Mouse (Mus musculus) hindlimb bud, embryonic 11.5 days (tissue): Measurements from ENCODE around the gene Apmap.

Experiments used
- DNase-seq: peaks from one replicate; pipeline ENCODE4 v3.0.0-alpha.2; 2012; ENCODE audit warnings: low read depth, low spot score; ENCODE audit errors: extremely low spot score

Gene Apmap

DNA sequence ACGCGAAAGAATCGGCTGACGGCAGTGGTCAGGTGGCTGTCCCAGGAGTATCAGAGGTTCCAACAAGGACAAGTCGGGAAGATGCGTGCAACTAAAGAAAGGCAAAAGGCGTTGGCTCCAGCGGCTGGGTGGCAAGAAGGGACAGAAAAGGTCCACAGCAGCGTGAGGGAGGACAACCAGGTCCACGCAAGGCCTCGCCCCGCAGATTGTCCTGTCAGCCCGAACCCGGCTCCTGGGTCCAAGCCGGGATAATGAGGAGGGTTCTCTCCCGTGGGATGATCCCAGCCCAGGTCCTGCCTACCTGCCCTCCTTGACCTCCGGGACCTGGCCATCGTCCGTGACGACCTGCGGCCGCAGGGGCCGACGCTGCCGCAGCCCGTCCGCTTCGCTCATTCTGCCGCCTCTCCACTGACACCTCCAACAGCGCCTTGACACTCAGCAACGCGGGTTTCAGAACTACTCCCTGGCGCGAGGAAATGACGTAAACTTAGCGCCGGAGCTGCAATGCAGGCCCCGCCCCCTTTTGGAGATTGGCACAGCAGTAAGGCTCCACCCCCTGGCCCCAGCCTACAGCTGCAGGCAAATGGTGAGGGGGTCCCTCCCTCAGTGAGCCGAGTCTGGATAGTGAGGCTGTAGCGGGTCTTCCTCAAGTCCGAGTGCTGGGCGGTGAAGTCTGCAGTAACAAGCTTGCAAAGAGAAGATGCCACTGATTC, at the start of gene Apmap:
TSS of gene Apmap (minus strand) at position 481 of the 713 bp plus-strand sequence.
- peak; percentile 85 for DNase-seq

DNA sequence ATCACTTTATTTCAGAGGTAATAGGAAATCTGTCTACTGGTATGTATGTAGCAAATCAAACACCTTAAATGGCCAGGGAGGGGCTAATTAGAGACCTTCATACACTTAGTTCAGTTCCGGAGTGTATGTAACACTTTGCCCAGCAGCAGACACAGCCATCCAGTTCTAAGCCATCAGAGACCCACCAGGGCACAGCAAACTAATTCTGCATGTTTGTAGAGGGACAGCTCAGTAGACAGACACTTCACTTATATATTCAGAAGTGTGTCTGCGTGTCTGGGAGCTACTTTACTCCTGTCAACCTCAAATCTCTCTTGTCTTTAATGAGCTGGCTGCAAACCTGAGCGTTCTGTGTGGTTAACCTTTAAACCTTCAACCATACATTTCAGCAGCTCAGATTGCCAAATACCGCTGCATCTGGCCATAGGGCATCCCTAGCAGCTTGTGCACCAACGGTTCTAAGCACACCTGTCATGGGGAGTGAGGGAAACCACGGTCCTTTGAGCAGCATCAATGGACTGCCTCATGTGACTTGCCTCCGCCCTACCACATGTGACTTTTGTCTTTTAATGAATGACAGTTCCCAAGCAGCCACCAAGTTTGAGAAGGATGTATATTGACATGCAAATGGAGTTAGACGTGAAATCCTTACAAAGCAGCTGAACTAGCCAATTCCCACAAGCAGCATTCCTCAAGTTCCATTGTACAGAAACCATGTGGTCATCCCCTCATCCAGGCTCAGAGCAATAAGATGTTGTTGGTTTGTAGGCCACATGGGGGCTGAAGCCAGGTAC, 48.8 kb upstream of the Apmap start:
- no peak for DNase-seq

DNA sequence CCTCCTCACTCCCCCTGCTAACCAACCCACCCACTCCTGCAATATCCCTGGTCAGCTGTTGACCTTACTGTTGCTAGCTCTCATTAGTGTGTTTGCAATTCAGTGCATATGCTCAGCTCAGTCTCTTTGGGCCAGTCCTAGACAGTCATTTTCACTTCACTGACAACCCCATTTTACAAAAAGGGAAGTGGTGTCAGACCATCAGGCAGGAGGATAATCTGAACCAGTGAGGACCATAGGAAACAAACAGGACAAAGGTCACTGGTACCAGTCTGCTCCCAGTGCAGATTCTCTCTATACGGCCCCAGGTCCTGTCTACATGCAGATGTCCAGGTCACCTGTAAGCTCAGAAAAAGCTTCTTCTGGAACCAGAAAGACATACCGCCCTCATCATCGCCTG, 47.7 kb upstream of the Apmap start:
- DNase-seq, result no peak

DNA sequence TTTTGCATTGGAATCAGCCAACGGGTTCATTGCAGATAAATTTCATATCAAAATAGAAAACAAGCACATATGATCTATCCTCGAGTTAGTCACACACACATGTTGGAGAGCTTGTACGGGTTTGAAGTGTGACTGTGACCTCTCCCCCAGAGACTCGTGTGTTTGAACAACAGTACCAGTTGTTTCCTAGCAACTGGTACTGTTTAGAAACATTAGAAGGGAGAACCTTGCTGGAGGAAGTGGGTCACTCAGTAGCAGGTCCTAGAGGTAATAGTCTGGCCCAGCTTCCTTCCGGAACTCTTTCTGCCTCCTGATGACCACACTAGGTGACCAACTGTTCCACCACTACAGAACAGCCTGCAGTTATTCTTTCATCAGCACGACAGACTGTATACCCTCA, 46.9 kb upstream of the Apmap start:
- DNase-seq, result no peak

DNA sequence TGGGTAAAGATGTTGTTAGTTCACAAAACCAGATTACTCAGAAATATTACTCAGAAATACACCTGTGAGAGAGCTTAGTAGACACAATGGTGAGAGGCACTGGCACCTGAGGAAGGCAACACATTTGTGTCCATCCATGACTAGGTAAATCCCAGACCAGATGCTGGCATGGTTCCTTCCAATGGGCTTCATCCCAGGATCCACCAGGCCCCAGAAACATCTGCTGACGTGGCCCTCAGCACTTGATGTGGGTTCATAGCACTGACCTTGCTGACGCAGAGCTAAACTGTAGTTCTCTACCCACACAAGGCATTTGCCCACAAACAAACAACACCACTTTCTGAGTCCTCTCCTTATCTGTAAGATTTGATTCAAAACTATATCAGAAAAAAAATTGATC, 46.4 kb upstream of the Apmap start:
- no peak for DNase-seq

DNA sequence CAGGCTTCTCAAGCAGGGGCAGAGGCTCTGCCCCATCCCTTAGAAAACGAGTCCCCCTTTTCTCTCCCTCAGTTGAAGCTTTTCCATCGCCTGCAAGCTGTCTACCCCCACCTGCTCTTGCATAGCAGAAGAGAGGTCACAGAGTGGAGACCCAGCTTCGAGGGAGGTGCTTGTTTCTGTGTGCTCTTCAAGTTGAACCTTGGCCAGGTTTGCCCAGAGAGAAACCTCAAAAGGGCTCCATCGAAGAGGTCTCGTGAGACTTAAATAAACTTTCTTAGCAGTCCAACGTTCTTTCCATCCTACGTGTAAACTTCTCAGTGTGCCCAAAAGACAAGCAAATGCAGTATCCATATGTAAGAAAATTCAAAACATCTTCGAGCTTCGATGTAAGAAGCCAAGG, 43.0 kb upstream of the Apmap start:
- DNase-seq, result no peak

DNA sequence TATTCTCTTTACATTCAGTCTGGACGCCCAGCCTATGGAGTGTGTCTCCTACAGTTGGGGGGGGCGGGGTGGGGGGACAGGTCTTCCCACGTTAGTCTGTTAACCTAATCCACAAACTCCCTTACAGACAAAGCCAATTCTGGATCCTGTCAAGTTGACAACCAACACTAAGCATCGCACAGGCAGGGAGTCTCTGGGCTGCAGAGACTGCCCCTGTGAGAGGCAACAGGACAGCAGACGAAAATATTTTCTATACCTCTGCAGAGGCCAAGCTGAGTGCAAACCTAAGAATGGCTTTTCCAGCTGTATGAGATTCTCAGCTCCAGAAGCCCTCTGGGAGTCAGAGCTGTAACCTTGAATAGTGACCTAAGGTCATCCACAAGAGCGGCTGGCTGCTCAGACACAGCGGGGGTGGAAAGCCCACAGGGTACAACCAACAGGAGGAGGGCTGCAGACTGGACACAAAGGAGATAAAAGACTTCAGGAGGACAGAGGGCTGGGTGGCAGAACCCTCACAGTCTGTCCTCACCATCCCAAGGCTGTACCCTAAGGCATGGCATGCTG, 42.2 kb upstream of the Apmap start:
- no peak for DNase-seq

DNA sequence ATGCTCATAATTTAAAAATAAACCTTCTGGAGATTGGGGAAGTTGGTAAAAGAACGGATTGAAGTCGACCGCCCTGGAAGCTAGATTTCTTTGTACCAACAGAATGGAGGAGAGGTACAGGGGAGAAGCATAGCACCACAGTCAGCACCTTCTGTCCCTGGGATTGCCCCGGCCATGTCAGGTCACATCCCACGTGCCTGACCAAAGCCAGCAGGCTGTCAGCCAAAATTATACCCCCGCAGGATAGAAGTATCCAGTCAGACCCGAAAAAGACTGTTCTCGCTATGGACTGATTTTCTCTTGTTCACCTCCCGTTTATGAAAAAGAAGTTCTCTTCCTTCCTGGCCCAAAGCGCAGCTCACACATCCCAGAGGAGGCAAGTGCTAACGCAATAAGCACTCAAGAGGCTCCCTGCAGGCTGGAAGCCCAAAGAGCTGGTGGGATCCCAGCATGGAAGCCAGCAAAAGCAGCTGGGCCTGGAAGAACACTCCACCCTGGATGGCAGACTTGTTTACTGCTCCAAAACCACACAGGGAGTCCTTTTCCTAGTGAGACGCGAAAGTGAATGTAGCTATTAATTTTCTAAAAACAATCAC, 40.0 kb upstream of the Apmap start:
- DNase-seq, result no peak

DNA sequence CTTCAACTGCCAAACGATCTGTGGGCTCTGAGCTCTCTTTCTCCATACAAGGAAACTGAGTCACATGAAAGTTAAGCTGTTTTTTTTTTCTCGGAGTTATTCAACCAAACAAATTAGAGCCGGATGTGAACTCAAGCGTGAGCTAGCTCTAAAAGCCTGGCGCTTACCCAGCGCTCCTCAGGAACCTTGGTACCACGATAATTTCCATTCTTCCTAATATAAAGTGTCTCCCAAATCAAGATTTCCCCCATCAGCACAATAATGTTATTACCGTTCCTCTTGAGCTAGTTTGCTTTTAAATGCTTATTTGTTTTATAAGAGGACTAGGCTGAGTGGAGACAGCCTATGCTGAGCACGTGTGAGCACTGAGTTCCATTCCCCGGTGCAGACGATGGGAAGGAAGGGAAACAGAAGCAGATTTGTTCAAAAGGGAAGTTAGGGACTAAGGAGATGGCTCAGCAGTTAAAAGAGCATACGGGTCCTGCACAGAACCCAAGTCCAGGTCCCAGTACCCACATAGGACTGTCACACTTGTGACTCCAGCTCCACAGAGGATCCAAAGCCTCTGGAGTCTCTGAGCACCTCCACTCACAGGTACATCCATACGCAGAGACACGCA, 39.4 kb upstream of the Apmap start:
- DNase-seq, result no peak

DNA sequence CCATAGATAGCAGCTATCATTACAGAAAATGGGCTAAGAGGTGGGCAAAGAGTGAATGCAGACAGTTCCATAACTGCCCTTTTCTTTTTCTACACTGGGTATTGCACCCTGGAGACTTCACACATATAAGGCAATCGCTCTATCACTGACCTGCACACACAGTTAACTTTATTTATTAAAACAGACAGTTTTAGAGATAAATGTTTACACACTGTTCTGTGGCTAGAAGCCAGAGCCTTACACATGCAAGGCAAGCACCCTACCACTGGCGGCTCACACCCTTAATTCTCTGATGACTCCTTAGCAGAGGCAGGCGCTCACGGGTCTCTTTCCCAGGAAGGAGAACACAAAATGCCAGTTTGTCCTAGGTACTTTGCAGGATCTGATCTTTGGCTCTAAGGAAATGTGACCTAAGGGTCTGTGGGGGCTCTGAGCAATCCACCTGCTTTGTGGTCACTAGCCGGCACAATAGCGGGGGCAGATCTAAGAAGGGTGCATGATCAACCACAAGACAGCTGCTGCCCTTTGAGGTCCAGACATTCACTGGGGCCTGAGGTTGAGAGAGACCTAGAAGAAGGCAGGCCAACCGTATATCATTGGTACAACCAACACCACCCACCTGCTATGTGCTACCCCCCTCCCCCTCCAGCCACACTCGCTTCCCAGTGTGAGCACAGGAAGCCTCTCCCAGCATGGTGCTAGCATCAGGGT, 38.2 kb upstream of the Apmap start:
- no peak for DNase-seq

DNA sequence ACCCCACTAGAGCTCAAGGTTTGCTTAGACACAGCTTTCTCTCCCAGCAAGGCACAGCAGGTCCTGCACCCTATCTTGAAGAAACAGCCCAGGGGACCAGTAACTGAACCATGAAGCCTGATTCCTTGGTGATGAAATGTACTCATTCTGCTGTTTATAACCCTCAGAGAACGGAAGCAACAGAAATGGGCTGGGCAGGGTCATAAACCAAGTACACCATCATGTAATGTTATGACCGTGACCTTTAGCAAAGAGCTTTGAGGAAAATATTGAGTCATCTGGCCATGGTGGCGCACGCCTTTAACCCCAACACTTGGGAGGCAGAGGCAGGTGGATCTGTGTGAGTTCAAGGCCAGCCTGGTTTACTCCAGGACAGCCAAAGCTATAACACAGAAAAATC, 36.9 kb upstream of the Apmap start:
- DNase-seq, result no peak

DNA sequence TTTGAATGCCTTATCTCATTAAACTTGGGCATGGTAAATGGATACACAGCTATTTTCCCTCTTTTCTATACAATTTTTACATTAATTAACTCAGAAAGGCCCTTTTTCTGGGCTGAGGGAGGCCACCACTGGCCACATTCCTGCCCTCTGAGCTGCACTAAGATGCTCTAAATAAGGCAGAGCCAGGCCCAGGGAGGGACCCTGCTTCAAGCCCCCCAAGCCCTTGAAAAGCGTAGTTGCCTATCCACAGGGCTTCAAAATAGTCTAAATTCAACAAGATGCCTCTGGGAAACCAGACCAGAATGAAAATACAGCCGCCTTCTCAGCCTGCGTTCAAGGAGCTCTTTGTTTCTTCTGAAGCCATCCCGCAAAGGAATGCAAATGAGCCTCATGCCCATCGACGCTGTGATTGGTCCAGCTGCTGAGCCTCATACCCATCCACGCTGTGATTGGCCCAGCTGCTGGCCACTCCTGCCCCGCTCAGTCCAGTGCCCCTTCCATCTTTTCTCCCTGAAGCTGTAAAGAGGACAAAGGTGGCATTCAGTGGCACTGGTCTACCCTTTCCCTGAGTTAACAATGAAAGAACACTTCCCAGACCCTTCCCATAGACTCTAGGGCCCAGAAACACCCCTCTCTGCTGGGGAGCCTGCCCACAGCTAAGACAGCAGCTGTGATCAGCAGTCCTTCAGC, 35.5 kb upstream of the Apmap start:
- no peak for DNase-seq

DNA sequence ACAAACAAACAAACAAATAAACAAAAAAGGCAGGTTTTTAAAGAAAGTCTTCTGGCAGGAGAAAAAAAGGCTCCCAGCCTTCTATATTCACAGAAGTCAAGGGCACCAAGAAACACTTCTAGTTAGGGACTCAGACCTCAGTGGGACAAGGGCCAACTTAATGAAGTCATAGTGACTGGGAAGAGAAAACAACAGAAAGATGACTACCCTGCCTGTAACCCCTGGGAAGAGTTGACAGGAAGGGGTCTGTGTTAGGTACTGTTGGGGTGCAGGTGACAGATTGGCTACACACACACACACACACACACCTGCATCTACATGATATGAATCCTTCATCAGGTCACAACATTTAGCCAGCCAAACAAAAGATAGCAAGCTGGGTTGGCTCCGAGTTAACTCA, 34.8 kb upstream of the Apmap start:
- no peak for DNase-seq

DNA sequence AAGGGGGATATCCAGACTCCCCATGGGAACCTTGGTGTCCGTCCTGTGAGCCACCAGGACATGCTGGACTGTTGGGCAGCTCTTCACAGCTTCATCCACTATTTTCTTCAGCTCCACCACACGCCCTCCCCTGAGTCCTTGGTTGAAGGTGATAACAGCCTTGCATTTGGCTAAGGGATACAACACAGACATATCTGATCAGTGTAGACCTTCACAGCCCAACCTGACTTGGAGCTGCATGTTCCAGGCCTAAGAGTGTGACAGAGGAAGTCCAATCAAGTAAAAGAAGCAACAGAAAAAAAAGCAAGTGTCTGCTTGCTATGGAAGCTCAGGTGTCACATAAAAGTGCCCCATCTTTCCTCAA, 30.0 kb upstream of the Apmap start:
- DNase-seq, result no peak

DNA sequence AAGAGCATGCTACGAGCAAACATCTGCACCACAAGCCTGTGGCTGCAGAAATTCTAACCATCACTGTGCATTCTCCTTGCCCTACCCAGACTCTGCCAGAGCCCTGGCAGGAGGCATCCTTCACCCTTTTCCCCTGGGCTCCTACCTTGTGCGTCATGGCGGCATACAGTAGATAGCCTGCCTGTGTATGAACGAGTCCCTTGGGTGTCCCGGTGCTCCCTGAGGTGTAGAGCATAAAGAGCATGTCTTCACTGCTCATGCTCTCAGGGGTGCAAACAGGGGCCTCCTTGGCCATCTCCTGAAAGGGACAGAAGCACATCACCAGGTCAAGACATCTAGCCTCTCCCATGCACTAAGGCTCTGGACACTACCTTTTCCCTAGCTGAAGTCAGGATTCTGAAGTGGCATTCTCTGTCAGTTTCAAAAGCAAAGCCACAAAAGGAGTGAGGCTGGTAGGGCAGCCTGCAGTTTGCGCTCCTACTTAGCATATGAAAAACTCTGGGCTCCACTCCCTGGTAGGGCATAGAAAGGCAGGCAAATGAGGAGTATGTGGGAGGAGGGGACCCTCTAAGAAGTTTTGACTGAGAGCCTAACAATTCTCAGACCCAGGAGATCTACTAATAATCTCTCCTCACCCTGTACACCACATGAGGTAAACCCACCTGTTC, 29.5 kb upstream of the Apmap start:
- no peak for DNase-seq

DNA sequence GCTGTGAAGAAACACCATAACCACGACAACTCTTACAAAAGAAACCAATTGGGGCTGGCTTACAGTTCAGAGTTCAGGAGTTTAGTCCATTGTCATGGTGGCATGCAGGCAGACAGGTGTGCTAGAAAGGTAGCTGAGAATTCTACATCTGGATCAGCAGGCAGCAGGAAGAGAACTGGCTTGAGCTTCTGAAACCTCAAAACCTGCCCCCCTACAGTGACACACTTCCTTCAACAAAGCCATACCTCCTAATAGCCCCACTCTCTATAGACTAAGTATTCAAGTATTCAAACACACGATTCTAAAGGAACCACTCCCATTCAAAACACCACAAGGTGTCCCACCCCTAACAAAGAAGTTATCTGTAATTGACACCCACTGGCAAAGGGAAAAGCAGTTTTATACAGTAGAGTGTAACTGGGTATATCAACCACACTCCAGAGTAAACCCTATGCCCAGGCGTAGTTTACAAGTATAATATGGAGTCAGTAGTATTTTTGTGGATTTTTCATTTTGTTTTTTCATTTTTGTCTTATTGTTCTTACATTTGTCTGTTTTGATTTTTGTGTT, 27.6 kb upstream of the Apmap start:
- no peak for DNase-seq

DNA sequence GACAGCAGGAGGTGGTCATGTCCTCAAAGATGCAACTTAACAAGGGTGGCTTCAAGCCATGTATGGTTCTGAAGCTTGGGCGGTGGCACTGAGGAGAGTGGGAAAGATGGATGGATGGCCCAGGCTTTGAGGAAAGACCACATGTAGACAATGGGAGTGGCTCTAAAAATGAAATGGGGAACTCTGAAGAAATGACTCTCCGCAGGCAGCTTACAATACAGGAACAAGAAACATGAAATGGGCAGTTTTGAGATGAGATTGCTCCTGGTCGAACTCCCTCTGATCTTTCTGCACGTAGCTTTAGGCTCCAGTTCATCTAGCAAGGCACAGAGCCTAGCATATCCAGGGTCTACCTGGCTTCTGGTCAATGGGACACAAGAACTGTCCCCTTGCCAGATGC, 20.9 kb upstream of the Apmap start:
- DNase-seq, result no peak

DNA sequence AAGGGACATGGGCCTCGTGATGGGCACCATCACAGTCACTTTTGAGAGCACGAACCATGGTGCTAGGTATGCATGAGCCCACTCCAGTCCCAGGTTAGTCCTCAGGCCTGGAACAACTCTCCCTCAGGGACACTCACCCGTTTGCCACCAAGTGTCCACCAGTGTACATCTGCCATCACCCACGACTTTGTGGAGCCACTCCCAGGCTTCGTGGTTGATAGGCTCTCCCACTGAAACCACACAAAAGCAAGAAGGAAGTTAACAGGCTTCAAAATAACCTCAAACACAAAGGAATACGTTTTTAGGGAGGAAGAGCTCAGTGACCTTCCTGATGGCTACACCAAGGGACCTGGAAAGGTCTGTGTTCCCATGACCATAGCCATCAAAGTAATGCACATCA, 18.8 kb upstream of the Apmap start:
- no peak for DNase-seq

DNA sequence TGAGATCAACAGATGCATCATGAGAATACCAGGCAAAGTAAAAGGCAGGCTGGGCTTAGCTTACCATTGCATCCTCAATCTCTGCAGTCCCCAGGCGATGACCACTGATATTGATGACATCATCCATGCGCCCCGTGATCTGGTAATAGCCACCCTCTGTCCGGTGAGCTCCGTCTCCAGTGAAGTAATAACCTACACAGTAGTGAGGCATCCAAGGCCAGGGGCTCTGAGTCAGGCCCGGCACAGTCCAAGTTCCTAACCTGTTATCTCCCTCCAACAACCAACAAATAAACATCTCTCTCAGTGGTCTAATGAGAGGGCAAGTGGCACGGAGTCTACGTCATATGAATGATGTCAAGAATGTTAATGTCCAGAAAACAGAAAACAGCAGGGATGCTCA, 16.6 kb upstream of the Apmap start:
- no peak for DNase-seq

DNA sequence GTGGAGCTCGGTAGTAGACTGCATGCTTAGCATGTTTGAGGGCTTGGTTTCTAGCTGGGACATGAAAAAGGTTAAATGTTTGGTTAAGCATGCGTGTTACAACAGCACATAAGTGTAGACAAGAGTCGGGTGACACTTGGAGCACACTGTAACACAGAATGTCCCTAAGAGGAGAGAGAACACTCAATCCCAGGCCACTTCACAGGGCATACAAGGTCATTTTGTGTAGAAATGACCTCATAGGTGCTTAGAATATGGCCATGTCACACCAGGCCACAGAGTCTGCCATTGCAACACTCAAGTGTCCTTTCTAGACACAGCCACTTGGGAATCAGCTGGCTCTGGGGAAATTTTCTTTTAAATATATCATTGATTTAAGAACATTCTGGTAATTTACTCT, 15.6 kb upstream of the Apmap start:
- DNase-seq, result no peak
